Mouse (Mus musculus) right cerebral cortex, adult 18-20 months (tissue): ENCODE results near the gene Gm43191.
"Not testable (repeated sequence)": the region's sequence is repeated elsewhere in the genome, so short reads cannot be mapped to it uniquely, and the experiment has no call there.

Experiments used
- DNase-seq: peaks from one replicate; pipeline ENCODE4 v3.0.0; 2022; ENCODE audit warnings: mixed read lengths

Gene Gm43191

DNA sequence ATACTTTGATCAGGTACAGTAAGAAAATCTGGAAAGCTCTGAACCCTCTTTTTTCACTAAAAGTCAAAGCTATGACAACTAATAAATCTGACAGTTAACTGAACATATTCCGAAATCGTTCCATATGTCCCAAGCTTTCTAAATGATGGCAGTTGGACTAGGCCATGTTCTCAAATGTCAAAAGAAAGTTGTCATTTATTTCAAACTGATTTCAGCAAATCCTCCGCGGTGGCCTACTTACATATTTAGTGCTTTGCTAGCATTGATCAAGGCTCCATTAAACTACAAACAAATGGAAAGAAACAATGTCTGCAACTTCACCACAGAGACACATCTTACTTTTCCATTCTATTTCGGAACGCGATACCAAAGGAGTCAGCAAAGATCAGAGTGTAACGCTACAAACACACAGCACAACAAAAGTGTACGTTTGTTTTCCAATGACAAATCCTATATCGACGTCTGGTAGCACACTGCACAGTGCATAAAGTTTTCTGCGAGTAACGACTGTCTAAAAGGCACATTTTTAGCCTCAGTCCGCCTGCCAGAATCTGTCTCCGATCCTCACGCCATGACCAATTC lies 19.7 kb downstream of the Gm43191 start:
- DNase-seq, result no peak

DNA sequence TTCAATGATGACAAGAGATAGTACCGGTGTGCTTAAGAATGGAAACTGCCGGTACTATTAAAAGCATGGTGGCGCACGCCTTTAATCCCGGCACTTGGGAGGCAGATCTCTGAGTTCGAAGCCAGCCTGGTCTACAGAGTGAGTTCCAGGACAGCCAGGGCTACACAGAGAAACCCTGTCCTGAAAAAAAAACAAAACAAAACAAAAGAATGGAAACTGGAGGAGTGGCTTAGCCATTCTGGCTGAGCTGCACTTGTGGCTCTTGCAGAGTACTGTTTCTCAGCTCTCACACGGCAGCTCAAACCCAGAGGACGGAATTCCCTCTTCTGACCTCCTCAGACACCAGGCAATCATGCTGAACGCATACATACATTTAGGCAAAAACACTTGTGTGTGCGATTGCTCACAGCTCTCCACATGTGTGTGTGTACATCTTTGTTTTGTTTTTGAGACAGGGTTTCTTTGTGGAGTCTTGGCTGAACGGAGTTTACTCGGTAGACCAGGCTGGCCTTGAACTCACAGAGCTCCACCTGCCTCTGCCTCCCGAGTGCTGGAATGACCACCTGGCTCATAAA lies 21.1 kb downstream of the Gm43191 start:
- DNase-seq, result no peak

- DNase-seq, result no peak
Measured at GRCm38 (mm10) chr3:116658928-116659565, 22.0 kb downstream of the Gm43191 start.

- no peak for DNase-seq
Measured at GRCm38 (mm10) chr3:116656184-116656965, 24.7 kb downstream of the Gm43191 start.

DNA sequence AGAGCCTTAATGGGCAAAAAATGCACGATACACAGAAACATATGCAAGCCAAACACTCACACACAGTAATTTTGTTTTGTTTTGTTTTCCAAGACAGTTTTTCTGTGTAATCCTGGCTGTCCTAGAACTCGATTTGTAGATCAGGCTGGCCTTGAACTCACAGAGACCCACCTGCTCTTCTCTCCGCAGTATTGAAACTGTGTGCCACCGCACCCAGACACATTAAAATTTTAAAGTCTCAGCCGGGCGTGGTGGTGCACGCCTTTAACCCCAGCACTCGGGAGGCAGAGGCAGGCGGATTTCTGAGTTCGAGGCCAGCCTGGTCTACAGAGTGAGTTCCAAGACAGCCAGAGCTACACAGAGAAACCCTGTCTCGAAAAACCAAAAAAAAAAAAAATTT lies 27.0 kb downstream of the Gm43191 start:
- not testable (repeated sequence) for DNase-seq

DNA sequence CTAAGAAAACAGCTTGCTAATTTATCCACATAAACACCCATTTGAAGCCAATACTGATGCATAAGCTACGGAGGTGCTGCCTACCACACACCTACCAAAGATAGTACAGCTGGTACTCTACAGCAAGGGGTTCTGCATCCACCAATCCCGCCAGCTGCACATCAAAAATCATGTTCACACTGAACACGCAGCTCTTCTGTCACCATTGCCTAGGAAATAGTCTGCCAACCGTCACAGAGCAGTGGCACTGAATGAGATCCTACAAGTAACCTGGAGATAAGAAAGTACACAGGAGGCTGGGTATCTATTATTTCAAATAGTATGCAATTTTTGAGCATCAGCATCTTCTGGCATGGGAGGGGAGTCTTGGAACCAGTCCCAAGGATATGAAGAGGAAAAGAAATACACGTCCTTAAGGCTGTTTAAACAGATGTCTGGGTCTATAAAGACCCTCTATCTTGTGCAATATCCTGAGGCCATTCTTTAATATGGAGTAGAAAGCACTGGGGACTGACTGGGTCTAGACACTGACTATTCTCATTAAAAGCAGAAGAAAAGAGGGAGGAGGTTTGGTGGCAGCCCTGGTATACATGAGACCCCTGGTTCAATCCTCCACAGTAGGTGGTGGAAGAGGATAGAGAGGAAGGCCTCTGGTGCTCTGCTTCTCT lies 27.6 kb downstream of the Gm43191 start:
- no peak for DNase-seq

DNA sequence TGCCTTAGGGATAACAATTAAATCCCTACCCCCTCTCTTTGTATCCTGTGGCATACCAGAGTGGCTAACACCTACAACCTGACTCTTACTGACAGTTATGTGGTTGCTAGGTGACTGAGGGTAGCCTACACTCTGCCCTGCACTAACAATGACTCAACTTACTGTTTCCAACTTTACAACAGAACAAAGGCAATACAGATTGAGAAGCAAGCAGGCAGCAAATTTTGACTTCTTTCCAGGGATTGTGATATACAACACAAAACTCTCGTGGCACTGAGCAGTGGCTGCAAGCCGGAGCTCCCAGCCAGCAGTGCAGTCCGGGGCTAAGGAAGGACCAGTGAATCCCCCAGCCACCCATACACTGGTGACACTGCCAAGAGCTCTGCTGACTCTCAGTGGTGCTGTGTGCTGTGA lies 29.0 kb downstream of the Gm43191 start:
- no peak for DNase-seq

DNA sequence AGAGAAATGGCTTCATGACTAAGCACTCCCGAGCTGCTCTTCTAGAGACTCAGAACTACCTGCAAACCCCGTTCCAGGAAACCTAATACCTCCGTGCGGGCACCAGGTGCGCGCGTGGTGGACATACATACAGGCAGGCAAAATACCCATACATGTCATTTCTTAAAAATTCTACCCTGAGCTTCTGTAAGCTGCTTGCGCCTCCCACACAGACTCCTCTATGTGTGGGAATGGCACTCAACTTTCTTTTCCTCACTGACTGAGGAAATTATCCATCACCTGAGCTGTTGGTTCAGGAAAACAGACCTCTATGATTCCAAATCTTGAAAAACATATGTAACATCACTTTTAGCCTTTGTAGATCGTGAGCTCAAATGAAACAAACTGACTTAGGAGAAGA lies 30.4 kb downstream of the Gm43191 start:
- peak; percentile 29 for DNase-seq

- no peak for DNase-seq
Measured at GRCm38 (mm10) chr3:116648805-116649204, 32.3 kb downstream of the Gm43191 start.

GRCm38 (mm10) chr3:116646387-116646786 lies 34.7 kb downstream of the Gm43191 start:
- no peak for DNase-seq

DNA sequence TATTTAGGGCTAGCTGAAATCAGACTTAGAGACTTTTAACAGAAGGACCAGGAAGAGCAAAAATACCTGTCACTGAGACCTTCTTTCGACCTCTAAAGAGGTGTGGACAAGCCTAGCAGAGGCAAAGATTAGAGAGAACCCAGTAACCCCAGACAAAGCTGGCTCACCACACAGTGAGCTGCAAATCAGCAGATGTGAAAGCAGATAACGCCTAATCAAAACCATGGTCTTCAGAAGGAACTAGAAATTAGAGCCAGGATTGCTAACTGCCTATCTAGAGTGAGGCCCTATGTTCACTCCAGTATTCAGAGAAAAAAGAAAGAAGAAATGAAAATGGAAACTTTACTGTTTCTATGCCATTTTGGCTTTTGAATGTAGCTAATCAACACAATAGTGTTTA lies 38.7 kb downstream of the Gm43191 start:
- DNase-seq, result no peak

GRCm38 (mm10) chr3:116641811-116642371 lies 39.2 kb downstream of the Gm43191 start:
- DNase-seq, result no peak

GRCm38 (mm10) chr3:116640024-116640423 lies 41.0 kb downstream of the Gm43191 start:
- DNase-seq, result no peak

DNA sequence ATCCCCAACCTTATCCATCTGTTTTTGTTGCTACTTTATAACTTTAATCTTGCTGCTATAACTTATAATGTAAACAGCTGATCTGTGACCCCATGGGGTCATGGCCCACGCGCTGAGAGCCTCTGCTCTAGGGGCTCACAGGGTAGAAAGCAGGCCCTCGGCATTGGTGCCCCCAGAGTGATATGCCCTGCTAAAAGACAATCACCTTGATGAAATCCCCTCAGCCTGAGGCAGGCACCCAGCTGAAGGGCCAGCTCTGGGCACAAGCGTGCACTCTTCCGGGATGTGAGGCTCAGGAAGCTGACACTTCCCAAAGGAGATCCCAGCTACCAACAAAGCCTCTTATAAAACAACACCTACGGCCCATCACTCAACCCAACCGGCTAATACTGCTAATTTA lies 42.5 kb downstream of the Gm43191 start:
- DNase-seq, result no peak

DNA sequence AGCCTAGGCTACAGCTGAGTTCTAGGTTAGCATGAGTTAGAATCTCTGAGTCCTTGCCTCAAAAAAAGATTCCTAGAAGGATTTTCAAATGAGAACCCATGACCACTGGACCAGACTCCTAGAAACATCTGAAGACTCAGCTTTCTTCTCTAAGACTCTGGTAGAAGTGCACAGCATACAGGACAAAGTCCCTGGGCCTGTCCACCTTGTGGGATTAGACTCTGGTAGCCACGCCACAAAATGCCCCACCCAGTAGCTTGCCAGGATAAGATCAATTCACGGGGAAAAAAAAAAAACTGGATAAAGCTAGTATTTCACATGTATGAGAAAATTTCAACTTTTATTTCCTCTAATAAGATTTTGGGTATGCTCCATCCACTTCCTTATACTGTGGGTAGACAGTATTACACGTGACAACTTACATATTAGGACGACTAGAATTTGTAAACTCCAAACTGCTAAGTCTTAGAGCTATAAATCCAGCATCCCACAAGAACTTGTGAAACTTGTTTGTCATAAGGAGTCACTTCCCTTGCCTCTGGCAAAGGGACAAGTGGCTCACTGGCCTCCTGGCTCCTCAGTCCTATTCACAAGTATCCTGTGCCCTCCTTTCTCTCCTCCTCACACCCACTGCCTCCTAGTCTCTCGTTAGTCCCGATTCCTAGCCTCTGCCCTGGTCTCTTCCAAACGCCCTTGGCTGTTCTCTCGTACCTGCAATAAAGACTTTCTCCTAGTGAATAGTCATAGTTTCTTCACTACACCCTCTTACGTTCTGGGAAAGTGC lies 43.2 kb downstream of the Gm43191 start:
- no peak for DNase-seq

DNA sequence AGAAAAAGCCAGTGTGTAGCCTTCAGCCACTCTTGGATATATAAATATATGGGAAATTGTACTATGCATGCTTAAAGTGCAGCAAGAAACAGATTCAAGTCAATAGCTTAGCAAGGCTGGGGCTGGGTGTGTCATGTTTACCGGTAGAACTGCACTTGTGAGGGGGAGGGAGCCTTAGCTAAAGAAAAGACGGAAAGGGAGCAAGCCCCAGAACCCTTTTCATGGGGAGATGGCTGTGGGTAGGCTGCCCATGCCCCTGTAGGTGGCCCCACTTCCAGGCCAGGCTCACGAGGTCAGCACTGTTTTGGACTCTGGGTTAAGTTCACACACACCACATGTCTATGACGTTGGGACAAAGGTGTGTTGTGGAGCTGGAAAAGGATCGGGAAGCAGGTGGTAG lies 45.3 kb downstream of the Gm43191 start:
- DNase-seq, result no peak

- DNase-seq, result no peak
Measured at GRCm38 (mm10) chr3:116634853-116635252, 46.2 kb downstream of the Gm43191 start.

DNA sequence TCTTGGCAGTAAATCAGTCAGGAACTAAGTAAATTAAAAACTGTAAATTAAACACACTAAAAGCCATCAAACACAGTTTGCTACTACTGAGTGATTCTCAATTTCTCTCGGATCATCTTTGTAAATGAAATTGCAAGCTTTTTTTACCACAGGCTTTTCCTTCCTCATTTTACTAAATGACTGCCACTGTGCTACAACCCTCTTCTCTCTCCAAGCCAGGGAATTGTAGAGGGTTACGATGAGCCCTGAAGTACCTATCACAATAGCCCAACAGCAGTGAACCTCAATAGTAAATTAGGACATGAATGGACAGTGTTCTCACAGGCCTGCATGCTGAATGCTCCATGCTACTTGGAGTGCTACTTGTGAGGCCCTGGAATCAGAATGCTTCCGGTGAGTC lies 47.0 kb downstream of the Gm43191 start:
- no peak for DNase-seq

DNA sequence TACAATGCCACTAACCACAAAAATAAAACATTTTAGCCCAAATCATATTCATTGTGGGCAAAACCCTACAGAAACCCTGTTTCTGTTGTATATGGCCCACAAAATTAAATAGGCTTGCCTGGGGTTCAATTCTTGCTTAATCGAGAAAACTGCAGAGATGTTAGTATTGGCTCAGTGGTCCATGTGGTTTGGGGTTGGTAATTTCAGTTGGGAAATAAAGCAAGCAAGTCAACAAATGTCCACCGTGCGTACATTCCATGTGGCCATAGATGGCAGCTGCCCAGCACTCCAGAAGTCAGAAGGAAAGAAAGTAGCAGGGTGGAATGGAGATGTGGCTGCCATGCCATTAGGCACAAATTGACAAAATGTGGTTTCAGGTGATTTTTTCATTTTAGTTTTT lies 48.1 kb downstream of the Gm43191 start:
- DNase-seq, result no peak

- no peak for DNase-seq
Measured at GRCm38 (mm10) chr3:116631459-116631858, 49.6 kb downstream of the Gm43191 start.

DNA sequence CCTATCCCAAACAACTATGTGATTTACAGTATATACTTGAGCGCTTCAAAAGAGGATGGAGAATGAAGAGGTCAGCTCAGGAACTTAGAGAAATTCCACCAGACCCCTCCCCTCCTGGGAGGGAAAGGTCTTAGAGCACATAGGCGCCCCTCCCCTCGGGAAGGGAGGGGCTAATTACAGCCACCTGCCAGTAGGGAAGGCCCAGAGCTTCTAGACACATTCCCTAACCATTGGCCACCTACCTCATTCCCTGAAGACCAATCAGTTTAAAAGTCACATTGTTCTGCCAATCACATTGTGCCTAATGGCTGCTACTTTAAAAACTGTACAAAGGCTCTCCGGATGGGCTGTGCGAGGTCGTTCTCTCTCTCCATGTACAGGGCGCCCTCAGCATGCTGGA lies 58.4 kb downstream of the Gm43191 start:
- no peak for DNase-seq
